Mouse (Mus musculus): ENCODE measurements around the gene Pcdh15.

DNA sequence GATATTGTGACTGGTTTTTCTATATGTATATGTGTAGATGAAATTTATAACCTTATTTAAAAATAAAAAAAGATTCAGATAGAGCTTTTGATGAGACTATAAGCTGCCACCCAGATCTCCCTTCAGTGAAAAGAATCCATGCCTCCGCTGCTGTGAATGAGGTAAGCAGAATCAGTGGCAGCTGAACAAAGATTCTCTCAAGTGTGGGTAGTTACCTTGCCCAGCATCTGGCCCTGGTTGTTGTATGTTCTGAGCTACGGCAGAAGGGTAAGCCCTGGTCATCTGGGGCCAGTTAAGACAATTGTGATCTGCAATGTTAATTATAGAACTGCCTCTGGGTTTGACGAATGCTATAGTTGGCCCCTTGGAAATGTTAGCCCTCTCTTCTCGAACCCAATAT is 1316.2 kb downstream of the Pcdh15 start:
- TF ChIP-seq CTCF (IDR thresholded peaks at IDR 0.05; ENCODE audit: extremely low read depth, insufficient read depth, low read length) (no peak), POLR2A (IDR thresholded peaks at IDR 0.05; ENCODE audit: extremely low read depth, insufficient read depth, low read length) (no peak)
